Mouse (Mus musculus) forebrain, embryonic 12.5 days (tissue): ENCODE results near the gene Dclk3. TPM values are rescaled to one million over a fixed set of nuclear protein-coding genes. Genes with fewer than 3 reads are reported as not detected.

Experiments
- ATAC-seq: fragments of 200-750 bp; cut with Nextera tagmentation; 2 replicates; pipeline ENCODE4 v1.8.0; 2017; ENCODE audit warnings: moderate TSS enrichment; ENCODE audit not compliant: low FRiP score
- H3K27ac ChIP-seq: fragments of 300-500 bp; sonication (generic); 2 replicates; pipeline ENCODE4 v1.5.1; 2016; ENCODE audit warnings: mild to moderate bottlenecking
- H3K27me3 ChIP-seq: fragments of 300-500 bp; sonication (generic); 2 replicates; pipeline ENCODE4 v1.6.1; 2016; ENCODE audit warnings: mild to moderate bottlenecking
- H3K36me3 ChIP-seq: fragments of 300-500 bp; sonication (generic); replicated peaks from 2 replicates; pipeline ENCODE4 v1.6.1; 2016; ENCODE audit warnings: mild to moderate bottlenecking
- H3K4me1 ChIP-seq: fragments of 300-500 bp; sonication (generic); 2 replicates; pipeline ENCODE4 v1.6.1; 2016
- H3K4me2 ChIP-seq: fragments of 300-500 bp; sonication (generic); 2 replicates; pipeline ENCODE4 v1.6.1; 2016; ENCODE audit warnings: mild to moderate bottlenecking, moderate library complexity
- H3K4me3 ChIP-seq: fragments of 300-500 bp; sonication (generic); replicated peaks from 2 replicates; pipeline ENCODE4 v1.5.1; 2016; ENCODE audit warnings: mild to moderate bottlenecking
- H3K9ac ChIP-seq: fragments of 300-500 bp; sonication (generic); 2 replicates; pipeline ENCODE4 v1.6.1; 2016; ENCODE audit warnings: mild to moderate bottlenecking
- H3K9me3 ChIP-seq: fragments of 300-500 bp; sonication (generic); 2 replicates; pipeline ENCODE4 v1.6.1; 2016
- WGBS: fragments of 180-500 bp; shearing (Covaris S2); methylation state at CpG from one replicate; pipeline ENCODE4 v1.1.7; 2016; 5-methylcytosine and 5-hydroxymethylcytosine counted together
- polyA plus RNA-seq: library from polyadenylated mRNA; unstranded; fragments of >200 nt; fragmentation: Nextera tagmentation; extraction: Ambion mirVana; gene quantifications from 2 replicates; pipeline ENCODE4 v1.2.1, GENCODE M21; 2016

Dclk3 gene
- polyA plus RNA-seq, 1 experiment from 2014 or later = 1.1 TPM

GRCm38 (mm10) chr9:111473686-111474457 is 35.0 kb downstream of the Dclk3 start:
- no peaks in the 10 kb centered on the region for H3K36me3 ChIP-seq
- H3K9me3 ChIP-seq = no peaks in the 10 kb centered on the region
- ATAC-seq = no peak
- H3K27ac ChIP-seq = no peak overlapping the region
- H3K4me1 ChIP-seq = peaks cover 21% of the 10 kb centered on the region
- WGBS = 66% methylated on average over 21 of the region's 21 CpGs
- no peak overlapping the region for H3K4me3 ChIP-seq
- no peak overlapping the region for H3K9ac ChIP-seq
- H3K27me3 ChIP-seq = 0 out of 2 replicates have a peak, but pooled peaks cover 4% of the 10 kb centered on the region
- H3K4me2 ChIP-seq = no peak overlapping the region

DNA sequence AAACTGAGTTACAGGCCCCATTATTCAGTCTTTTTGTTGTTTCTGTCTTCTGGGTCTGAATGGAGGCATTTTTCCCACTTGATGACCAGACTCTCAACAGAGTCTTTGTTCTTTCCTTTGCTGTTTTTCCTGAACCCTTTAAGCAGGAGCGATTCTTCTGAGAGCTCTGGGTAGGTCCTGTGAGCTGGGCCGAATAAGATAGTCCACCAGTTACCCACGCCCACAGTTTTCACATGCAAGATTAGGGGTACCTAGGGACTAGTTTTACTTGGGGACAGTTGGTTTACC is 35.5 kb downstream of the Dclk3 start:
- no peak for ATAC-seq
- WGBS = 25% methylated on average over 3 of the region's 3 CpGs

DNA sequence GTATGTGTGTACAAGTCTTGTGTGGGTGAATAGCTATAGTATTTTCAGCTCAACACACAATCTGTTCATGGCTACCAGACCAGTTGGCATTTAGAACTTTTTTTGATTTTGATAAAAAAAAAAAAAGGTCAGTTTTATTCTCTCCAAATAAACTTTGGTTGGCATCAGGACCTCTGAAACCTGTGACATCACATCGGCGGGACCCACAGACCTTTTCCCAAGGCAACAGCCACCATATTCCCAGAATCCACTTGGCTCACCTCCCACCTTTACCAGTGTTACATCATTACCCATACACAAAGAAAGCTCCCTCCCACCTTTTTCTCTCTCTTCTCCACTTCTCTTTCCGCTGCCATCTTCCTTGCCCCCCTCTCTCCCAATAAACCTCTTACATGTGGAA is 36.4 kb downstream of the Dclk3 start:
- Histone ChIP-seq H3K27ac (no peak overlapping the region), H3K9ac (no peak overlapping the region), H3K9me3 (no peaks in the 10 kb centered on the region), H3K4me2 (no peak overlapping the region), H3K4me1 (peaks cover 21% of the 10 kb centered on the region), H3K4me3 (no peak overlapping the region), H3K36me3 (no peaks in the 10 kb centered on the region), H3K27me3 (0 out of 2 replicates have a peak, but pooled peaks cover 4% of the 10 kb centered on the region)
- 93% methylated on average over 3 of the region's 3 CpGs for WGBS
- ATAC-seq = no peak

More for the DNA sequence above, 35.5 kb downstream of the Dclk3 start:
- Histone ChIP-seq H3K9me3 (no peaks in the 10 kb centered on the region), H3K27me3 (0 out of 2 replicates have a peak, but pooled peaks cover 4% of the 10 kb centered on the region), H3K36me3 (no peaks in the 10 kb centered on the region), H3K4me1 (peaks cover 21% of the 10 kb centered on the region), H3K27ac (no peak overlapping the region), H3K4me2 (no peak overlapping the region), H3K4me3 (no peak overlapping the region), H3K9ac (no peak overlapping the region)

GRCm38 (mm10) chr9:111475973-111476372 is 37.1 kb downstream of the Dclk3 start:
- H3K27me3 ChIP-seq = 0 out of 2 replicates have a peak, but pooled peaks cover 4% of the 10 kb centered on the region
- H3K27ac ChIP-seq = no peak overlapping the region
- peaks cover 21% of the 10 kb centered on the region for H3K4me1 ChIP-seq
- no peak overlapping the region for H3K9ac ChIP-seq
- no peak overlapping the region for H3K4me3 ChIP-seq
- no peak for ATAC-seq
- H3K4me2 ChIP-seq = no peak overlapping the region
- no peaks in the 10 kb centered on the region for H3K9me3 ChIP-seq
- no peaks in the 10 kb centered on the region for H3K36me3 ChIP-seq
- WGBS = 56% methylated on average over 4 of the region's 4 CpGs

DNA sequence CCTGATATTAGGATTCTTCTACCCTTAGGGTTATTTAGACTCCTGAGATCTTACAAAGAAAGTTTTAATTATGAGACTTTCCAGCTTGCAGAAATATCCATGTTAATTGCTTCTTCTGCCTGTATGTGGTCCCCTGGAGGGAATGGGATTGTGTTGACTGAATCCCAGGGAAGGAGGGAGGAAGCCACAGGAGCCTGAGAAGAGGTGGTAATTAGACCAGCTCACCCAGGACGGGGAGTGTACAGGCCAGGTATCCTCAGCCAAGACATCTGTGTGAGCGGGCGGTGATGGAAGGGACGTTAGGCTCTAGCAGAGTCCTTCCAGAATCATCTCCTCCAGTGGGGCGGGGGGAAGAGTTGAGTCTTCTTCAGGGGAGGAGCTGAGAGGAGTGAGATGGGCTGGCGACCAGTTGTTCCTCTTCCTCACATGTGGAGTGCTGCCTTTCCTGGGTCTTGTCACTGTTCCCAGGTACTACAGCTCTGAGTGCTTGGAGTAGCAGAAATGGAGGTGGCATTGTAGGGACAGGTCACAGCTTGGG is 37.7 kb downstream of the Dclk3 start:
- H3K9me3 ChIP-seq = no peaks in the 10 kb centered on the region
- 77% methylated on average over 6 of the region's 6 CpGs for whole genome bisulfite sequencing
- H3K36me3 ChIP-seq = no peaks in the 10 kb centered on the region
- no peak overlapping the region for H3K4me2 ChIP-seq
- H3K27me3 ChIP-seq = 0 out of 2 replicates have a peak, but pooled peaks cover 4% of the 10 kb centered on the region
- peaks cover 21% of the 10 kb centered on the region for H3K4me1 ChIP-seq
- ATAC-seq = no peak
- no peak overlapping the region for H3K9ac ChIP-seq
- no peak overlapping the region for H3K27ac ChIP-seq
- no peak overlapping the region for H3K4me3 ChIP-seq

- H3K36me3 ChIP-seq = no peaks in the 10 kb centered on the region
These were observed 40.1 kb downstream of the Dclk3 start for GRCm38 (mm10) chr9:111478853-111479490.

DNA sequence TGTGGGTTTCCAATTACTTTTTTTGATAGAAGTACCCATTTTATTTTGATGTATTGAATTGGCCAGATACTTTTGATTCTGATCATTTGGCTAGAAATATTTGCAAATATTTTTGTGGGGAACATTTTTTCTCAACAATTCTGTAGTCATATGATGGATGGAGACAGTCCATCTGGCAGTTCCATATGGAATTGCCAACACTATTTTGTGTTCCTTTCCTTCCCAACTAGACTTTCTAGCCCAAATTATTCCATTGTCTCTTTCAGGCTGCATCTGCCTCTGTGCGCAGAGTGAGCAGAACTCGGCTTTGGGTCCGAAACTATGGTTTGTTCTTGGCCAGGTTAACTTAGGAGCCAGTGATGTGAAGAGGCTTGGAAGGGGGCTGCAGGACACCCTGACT is 42.1 kb downstream of the Dclk3 start:
- Histone ChIP-seq H3K4me3 (no peak overlapping the region), H3K9ac (no peak overlapping the region), H3K36me3 (no peaks in the 10 kb centered on the region), H3K4me1 (peaks cover 6% of the 10 kb centered on the region), H3K9me3 (no peaks in the 10 kb centered on the region), H3K4me2 (no peak overlapping the region), H3K27me3 (0 out of 2 replicates have a peak, but pooled peaks cover 4% of the 10 kb centered on the region), H3K27ac (no peak overlapping the region)
- 90% methylated on average over 3 of the region's 3 CpGs for WGBS
- ATAC-seq = no peak

More at GRCm38 (mm10) chr9:111478853-111479490, 40.1 kb downstream of the Dclk3 start:
- H3K27ac ChIP-seq = no peak overlapping the region
- 0 out of 2 replicates have a peak, but pooled peaks cover 4% of the 10 kb centered on the region for H3K27me3 ChIP-seq
- H3K9me3 ChIP-seq = no peaks in the 10 kb centered on the region
- peaks cover 16% of the 10 kb centered on the region for H3K4me1 ChIP-seq
- 65% methylated on average over 7 of the region's 7 CpGs for WGBS
- H3K4me2 ChIP-seq = no peak overlapping the region
- no peak overlapping the region for H3K4me3 ChIP-seq
- no peak overlapping the region for H3K9ac ChIP-seq
- ATAC-seq = no peak

DNA sequence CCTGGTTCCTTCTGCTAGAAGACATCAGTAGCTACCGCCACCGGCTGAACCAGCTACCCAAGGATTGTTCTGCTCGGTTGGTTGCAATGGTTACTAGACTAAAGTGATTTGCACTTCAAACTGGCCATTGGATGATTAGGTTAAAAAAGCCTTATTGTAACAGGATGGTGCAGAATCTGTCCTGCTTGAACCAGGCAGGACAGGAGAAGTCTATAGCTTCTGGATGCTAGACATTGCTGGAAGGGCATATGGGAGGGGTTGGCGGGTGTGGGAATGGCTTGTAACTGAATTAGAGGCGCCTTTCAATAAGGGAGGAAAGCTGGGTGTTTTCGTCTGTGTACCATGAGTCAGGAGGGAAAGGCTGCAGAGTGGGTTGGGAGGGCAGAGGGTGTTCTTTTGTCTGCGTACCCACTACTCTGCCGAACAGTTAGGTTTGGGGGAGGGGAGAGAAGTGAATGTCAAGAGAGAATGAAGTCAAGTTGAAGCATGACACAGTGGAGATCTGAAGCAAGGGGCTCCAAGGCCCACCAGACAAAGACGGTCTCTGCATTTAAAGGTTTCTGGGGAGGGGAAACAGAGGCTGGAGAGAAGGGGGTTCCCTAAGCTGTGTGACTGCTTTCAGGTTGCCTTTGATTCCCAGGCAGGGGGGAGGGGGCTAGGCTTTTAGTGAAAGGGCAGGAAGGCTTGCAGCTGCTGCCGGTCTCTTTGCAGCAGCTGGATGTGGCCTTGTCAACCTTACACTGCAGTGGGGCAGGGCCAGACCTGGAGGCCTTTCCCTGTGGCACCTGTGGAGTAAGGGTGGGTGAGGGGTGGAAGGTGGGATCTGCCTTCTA is 48.0 kb downstream of the Dclk3 start:
- no peak overlapping the region for H3K4me3 ChIP-seq
- no peak overlapping the region for H3K9ac ChIP-seq
- WGBS = 22% methylated on average over 10 of the region's 10 CpGs
- no peaks in the 10 kb centered on the region for H3K36me3 ChIP-seq
- no peak overlapping the region for H3K4me2 ChIP-seq
- no peaks in the 10 kb centered on the region for H3K9me3 ChIP-seq
- H3K27ac ChIP-seq = no peak overlapping the region
- no peak for ATAC-seq
- H3K27me3 ChIP-seq = 0 out of 2 replicates have a peak, but pooled peaks cover 3% of the 10 kb centered on the region
- peaks cover 13% of the 10 kb centered on the region for H3K4me1 ChIP-seq

GRCm38 (mm10) chr9:111490583-111490982 is 51.7 kb downstream of the Dclk3 start:
- H3K36me3 ChIP-seq = no peaks in the 10 kb centered on the region
- H3K4me3 ChIP-seq = no peak overlapping the region
- no peak for ATAC-seq
- H3K27ac ChIP-seq = no peak overlapping the region
- H3K4me1 ChIP-seq = peaks cover 13% of the 10 kb centered on the region
- no peaks in the 10 kb centered on the region for H3K9me3 ChIP-seq
- no peak overlapping the region for H3K4me2 ChIP-seq
- 0 out of 2 replicates have a peak, but pooled peaks cover 6% of the 10 kb centered on the region for H3K27me3 ChIP-seq
- 51% methylated on average over 8 of the region's 8 CpGs for WGBS
- H3K9ac ChIP-seq = no peak overlapping the region

DNA sequence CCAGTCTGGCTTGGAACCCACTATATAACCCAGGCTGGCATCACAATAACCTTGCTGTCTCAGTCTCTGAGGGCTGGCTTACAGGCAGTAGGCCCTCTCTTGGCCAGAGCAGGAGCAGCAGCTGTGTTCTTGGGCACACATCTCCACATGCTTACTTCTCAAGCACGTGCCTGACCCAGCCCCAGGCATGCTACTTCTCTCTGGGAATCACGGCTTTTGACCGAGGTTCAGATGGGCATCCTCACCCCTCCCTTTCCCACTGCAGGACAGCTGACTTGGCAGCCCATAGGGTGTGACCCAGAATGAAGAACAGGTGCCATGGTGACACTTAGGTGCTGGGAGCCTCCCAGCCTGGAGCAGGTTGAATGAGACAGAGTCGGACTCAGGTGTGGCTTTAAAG is 52.4 kb downstream of the Dclk3 start:
- H3K9me3 ChIP-seq = no peaks in the 10 kb centered on the region
- H3K27me3 ChIP-seq = peaks cover 6% of the 10 kb centered on the region; the same call in 1 of the 2 replicates
- ATAC-seq = no peak
- H3K27ac ChIP-seq = no peak overlapping the region
- no peak overlapping the region for H3K9ac ChIP-seq
- no peak overlapping the region for H3K4me2 ChIP-seq
- H3K4me3 ChIP-seq = no peak overlapping the region
- H3K4me1 ChIP-seq = peaks cover 13% of the 10 kb centered on the region
- WGBS = 63% methylated on average over 4 of the region's 4 CpGs
- no peaks in the 10 kb centered on the region for H3K36me3 ChIP-seq

- WGBS = 87% methylated on average over 5 of the region's 5 CpGs
- H3K9me3 ChIP-seq = no peaks in the 10 kb centered on the region
- no peaks in the 10 kb centered on the region for H3K4me1 ChIP-seq
- H3K4me2 ChIP-seq = no peak overlapping the region
- H3K9ac ChIP-seq = no peak overlapping the region
- H3K4me3 ChIP-seq = no peak overlapping the region
- no peak overlapping the region for H3K27ac ChIP-seq
- ATAC-seq = no peak
- H3K36me3 ChIP-seq = no peaks in the 10 kb centered on the region
- H3K27me3 ChIP-seq = peaks cover 6% of the 10 kb centered on the region; the same call in 1 of the 2 replicates
These were observed 54.6 kb downstream of the Dclk3 start for GRCm38 (mm10) chr9:111493490-111493889.

- Histone ChIP-seq H3K4me1 (no peaks in the 10 kb centered on the region), H3K9ac (no peak overlapping the region), H3K27ac (no peak overlapping the region), H3K4me3 (no peak overlapping the region), H3K9me3 (no peaks in the 10 kb centered on the region), H3K36me3 (no peaks in the 10 kb centered on the region), H3K4me2 (no peak overlapping the region), H3K27me3 (peaks cover 6% of the 10 kb centered on the region; the same call in 1 of the 2 replicates)
- 0% methylated on average over 5 of the region's 5 CpGs for WGBS
- ATAC-seq = peak; percentile 75
These were observed 56.7 kb downstream of the Dclk3 start for GRCm38 (mm10) chr9:111495561-111495960.
